Mouse (Mus musculus) embryonic stem cell, embryonic (primary cell): Measurements from ENCODE around the gene Ak2.

Source experiments
- CTCF ChIA-PET, 4 experiments: fragments of 300-600 bp in 2 of 4; fragments of 350-600 bp in 2 of 4; sonication (Branson Sonifier 250); formaldehyde crosslinking; loops; one replicate each; lab custom pipeline; 2022; ENCODE audit warnings: inconsistent platforms in 2 of 4; lab: Charles Lee
- POLR2A ChIA-PET, 4 experiments: fragments of 300-600 bp in 2 of 4; fragments of 350-600 bp in 2 of 4; sonication (Branson Sonifier 250); formaldehyde crosslinking; loops; one replicate each; lab custom pipeline; 2022; ENCODE audit warnings: antibody characterized with exemption in 4 of 4, inconsistent platforms in 1 of 4; lab: Charles Lee

Gene Ak2

DNA sequence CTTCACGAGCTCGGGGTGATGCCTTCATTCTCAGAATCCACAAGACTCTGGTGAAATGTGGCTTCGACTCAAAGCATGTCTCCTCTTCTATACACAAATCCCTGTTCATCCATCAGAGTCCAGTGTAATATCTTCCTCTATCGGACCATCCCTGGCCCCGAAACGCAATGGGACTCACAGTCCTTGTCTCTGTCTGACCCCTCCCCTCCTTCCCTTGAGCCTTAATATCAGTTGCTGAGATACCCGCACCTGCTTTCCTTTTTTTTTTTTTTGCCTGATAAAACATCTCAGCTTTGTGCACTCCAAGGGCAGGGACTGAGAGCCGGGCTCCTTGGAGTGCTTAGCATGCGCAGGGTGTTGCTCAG lies 28.9 kb upstream of the Ak2 start:
- CTCF ChIA-PET = interaction anchor here (0.5 to 1.8 kb wide), 9 partner anchors 8 to 251 kb away, joined by 3 to 7 read pairs (median 4); no protein-coding TSS in a partner anchor
- POLR2A ChIA-PET = interaction anchor here (0.5 to 9.9 kb wide), 64 partner anchors 8 to 1439 kb away, joined by 3 to 61 read pairs (median 4); partner anchors contain the start of genes Rnf19b (in 3 of the 4), Ak2 (in 1 of the 4), Bsdc1 (in 1 of the 4) and Csmd2 (in 1 of the 4)

DNA sequence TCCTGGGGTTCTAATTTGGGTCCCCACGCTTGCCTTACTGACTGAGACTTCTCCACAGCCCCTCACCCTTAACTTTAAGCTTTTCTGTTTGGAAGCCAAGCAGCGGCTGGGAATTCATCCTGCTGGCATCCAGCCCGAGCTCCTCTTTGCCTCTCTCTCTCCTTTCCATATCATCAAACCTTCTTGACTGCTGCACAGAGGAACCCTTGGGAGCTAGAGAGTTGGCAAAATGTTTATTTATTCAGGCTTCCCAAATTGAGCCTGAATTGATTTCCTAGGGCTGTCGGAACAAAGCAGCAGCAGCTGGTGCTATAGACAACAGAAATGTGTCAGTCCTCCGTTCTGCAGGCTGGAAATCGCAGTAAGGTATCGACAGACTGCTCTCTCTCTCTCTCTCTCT lies 25.0 kb upstream of the Ak2 start:
- POLR2A ChIA-PET = interaction anchor here in 3 of 4 experiments (0.5 to 9.9 kb wide), 13 partner anchors 8 to 503 kb away, joined by 3 to 61 read pairs (median 3); partner anchors contain the start of gene Rnf19b (in 3 of the 3)

DNA sequence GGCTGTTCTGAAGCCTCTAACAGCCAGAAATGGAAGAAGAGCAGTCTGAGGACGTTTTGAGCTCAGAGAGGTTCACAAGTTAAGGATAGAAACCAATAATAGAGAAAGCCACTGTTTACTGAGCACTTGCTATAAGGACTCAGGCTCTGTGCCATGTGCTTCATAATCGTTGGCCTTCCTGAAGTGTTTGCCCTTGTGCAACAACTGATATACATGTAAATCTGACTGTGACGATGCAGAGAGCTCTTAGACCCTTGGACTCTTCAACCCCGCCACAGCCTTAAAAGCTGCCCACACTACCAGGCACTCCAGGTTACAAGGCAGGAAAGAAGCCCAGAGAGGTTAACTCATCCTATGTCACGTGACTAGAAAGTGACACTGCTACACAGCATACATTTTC lies 22.7 kb upstream of the Ak2 start:
- CTCF ChIA-PET = interaction anchor here in 2 of 4 experiments (1.0 to 2.1 kb wide), 4 partner anchors 12 to 144 kb away, joined by 3 to 12 read pairs (median 3); no protein-coding TSS in a partner anchor
- POLR2A ChIA-PET = interaction anchor here in 3 of 4 experiments (1.0 to 9.9 kb wide), 21 partner anchors 8 to 143 kb away, joined by 3 to 61 read pairs (median 5); partner anchors contain the start of genes Rnf19b (in 3 of the 3) and Ak2 (in 2 of the 3)

More for the DNA sequence above, 25.0 kb upstream of the Ak2 start:
- CTCF ChIA-PET = interaction anchor here in 1 of 4 experiments (0.5 kb wide), 1 partner anchor 145 kb away, joined by 6 read pairs; no protein-coding TSS in a partner anchor

DNA sequence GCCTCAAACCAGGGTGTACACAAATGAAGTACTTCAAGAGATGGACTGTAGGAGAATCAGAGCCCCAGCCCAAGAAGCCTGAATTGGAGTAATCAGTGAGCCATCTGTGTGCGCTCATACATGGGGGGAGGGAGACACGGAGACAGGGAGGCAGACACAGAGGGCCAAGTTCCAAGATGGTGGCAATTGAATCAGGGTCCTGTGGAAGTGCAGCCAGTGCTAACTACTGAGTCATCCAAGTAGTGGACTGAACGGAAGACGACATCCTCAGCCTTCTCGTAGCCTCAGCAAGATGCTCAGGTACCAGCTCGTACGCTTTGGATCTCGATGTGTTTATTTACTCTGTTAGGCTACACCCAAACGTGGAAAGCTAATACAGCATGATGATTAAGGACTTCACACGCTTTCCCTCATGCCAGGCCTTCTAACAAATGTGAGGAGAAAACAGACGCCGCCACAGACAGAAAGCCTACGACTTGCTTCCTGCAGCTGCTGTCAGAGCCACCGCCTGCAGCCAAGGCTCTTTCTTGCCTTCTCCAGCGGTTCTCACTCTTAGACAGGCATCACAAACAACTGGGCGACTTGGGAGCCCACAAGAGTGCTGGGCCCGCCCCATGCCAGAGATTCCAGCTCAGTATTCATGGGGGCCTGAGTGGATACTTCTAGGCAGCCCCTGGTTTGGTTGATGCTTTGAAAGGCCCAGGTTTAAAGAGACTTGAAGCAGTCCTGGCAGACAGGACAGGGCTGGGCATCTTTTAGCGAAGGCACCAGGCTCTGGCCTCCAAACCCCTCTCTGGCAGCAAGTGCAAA lies 21.9 kb upstream of the Ak2 start:
- POLR2A ChIA-PET = interaction anchor here in 3 of 4 experiments (0.6 to 9.9 kb wide), 24 partner anchors 7 to 142 kb away, joined by 3 to 61 read pairs (median 4); partner anchors contain the start of genes Rnf19b (in 3 of the 3), Ak2 (in 2 of the 3) and Azin2 (in 1 of the 3)
- CTCF ChIA-PET = interaction anchor here in 2 of 4 experiments (1.0 to 2.1 kb wide), 8 partner anchors 13 to 259 kb away, joined by 3 to 17 read pairs (median 4); partner anchors contain the start of gene Ak2 (in 1 of the 2)

DNA sequence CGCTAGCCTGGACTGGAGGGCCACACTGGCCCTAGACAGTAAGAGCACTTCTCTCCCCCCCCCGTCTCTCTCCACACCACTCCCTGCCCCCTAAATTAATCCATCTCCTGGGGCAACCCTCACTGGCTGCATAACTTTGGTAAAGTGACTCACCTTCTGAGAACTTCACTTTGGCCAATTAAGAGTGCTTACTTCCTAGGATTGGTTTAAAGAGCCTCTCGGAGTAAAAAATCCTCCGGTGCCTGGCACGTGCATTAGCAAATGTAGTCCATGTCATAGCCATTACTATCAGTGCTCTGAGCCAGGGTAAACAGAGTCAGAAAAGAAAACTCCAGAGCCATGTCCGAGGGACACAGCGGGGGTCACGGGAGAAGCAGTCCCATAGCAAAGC lies 21.3 kb upstream of the Ak2 start:
- ChIA-PET POLR2A (interaction anchor here in 3 of 4 experiments (0.6 to 9.9 kb wide), 30 partner anchors 8 to 125 kb away, joined by 3 to 61 read pairs (median 5); partner anchors contain the start of genes Rnf19b (in 3 of the 3), Azin2 (in 2 of the 3) and Ak2 (in 1 of the 3)), CTCF (interaction anchor here (0.5 to 2.0 kb wide), 38 partner anchors 7 to 259 kb away, joined by 3 to 17 read pairs (median 3); partner anchors contain the start of genes Ak2 (in 2 of the 4) and Azin2 (in 1 of the 4))

DNA sequence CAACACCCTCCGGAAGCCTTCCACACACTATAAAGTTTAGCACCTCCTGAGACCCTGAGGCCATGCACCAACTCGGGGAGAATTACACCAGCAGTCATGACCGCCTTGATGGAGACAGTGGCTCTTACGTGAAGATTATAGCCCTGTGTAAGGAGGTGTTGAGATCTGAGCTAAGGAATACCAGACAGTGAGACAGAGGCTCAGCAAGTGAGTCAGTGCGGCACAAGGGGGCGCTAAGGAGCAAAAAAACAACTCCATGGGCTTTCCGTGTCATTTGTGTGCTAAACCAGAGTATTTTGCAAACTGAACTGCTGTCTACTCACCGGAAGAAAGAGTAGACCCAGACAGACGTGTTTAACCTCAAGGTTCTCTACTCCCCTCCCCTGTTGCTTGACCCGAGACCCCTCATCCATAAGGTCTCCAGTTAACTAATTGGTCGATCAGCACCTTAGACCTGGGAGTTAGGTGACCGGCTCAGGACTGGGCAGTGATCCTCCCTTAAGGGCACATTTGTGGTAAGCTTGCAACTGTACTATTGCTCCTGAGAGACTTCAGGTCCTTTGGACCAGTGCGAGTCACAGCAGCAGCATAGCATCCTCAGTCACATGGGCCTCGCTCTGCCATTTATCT lies 20.6 kb upstream of the Ak2 start:
- ChIA-PET CTCF (interaction anchor here (0.5 to 2.0 kb wide), 39 partner anchors 8 to 260 kb away, joined by 3 to 17 read pairs (median 3); partner anchors contain the start of genes Ak2 (in 2 of the 4) and Azin2 (in 1 of the 4)), POLR2A (interaction anchor here in 3 of 4 experiments (0.8 to 2.7 kb wide), 23 partner anchors 9 to 124 kb away, joined by 3 to 18 read pairs (median 6); partner anchors contain the start of genes Azin2 (in 2 of the 3), Rnf19b (in 2 of the 3) and Ak2 (in 1 of the 3))

DNA sequence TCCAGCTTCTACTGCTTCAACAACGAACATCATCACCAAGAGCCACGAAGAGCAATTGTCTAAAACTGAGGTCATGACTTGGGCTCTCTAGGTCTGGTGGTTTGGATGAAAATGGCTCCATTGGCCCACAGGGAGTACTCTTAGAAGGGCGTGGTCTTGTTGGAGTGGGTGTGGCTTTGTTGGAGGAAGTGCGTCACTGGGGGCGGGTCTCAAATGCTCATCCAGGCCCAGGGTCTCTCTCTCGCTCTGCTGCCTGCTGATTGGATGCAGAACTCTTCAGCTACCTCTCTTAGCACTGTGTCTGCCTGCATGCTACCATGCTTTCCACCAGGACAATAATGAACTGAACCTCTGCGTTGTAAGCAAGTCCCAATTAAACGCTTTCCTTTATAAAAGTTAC lies 17.1 kb upstream of the Ak2 start:
- CTCF ChIA-PET = interaction anchor here in 3 of 4 experiments (0.6 to 2.2 kb wide), 10 partner anchors 13 to 1789 kb away, joined by 3 to 6 read pairs (median 4); partner anchors contain the start of gene Ak2 (in 1 of the 3)
- POLR2A ChIA-PET = interaction anchor here in 3 of 4 experiments (0.5 to 15.5 kb wide), 26 partner anchors 10 to 413 kb away, joined by 3 to 286 read pairs (median 4); partner anchors contain the start of genes Rnf19b (in 3 of the 3), Ak2 (in 2 of the 3), Azin2 (in 1 of the 3) and S100pbp (in 1 of the 3)

DNA sequence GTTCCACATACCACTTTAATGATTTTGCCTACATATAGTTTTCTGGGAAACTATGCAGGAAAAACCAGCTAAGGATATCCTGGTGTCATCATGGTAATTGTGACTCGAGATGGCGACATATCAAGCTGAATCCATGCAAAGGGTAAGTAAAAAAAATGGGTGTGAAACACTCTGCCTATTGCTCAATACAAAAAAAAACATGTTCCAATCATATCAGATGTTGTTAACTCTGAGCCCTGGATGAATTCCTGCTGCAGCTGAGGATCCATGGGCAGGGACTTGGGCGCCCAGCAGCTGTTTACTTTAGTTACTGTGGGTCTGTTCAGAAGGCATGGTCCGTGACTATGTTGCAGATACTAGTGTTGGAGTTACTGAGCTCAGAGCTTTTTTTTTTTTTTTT lies 15.2 kb upstream of the Ak2 start:
- ChIA-PET CTCF (interaction anchor here in 3 of 4 experiments (0.6 to 0.8 kb wide), 4 partner anchors 22 to 634 kb away, joined by 3 to 18 read pairs (median 6); no protein-coding TSS in a partner anchor), POLR2A (interaction anchor here (0.5 to 15.5 kb wide), 18 partner anchors 11 to 719 kb away, joined by 3 to 286 read pairs (median 4); partner anchors contain the start of genes Rnf19b (in 3 of the 4), Azin2 (in 2 of the 4) and Ak2 (in 1 of the 4))

DNA sequence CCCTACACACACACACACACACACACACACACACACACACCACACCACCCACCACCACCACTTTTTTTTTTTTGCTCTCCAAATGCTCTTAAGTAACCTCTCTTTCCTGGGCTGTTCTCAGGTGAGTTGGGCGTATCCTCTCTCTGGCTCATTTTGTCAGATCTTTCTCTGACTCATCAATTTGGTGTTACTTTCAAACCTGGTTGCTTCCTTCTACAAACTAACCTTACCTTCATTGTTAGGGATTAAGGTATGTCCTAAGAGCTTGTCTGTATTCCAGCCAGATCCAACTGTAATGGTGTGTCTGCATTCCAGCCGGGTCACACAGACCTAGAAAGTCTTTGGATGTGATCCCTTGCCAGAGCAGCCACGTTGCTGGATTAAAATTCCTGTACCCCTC lies 14.5 kb upstream of the Ak2 start:
- POLR2A ChIA-PET = interaction anchor here (0.7 to 15.5 kb wide), 16 partner anchors 8 to 102 kb away, joined by 3 to 286 read pairs (median 4); partner anchors contain the start of genes Rnf19b (in 2 of the 4), Ak2 (in 1 of the 4) and Azin2 (in 1 of the 4)

DNA sequence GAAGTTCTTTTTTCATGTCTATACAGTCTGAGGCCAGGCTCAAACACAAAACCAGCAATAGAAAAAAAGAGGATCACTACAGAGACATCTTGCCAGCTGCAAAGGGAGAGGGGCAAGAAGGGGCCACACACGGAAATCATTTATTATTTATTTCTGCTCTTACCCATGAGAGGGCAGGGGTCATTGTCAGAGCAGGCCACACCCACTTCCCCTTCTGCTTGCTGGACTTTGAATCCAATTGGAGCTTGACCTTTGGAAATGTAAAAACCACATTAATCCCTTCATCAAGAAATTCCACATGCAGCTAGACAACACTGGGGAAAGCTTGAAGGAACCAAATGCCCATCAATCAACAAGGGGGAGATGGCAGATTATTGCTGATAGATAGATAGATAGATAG lies 13.1 kb upstream of the Ak2 start:
- CTCF ChIA-PET = interaction anchor here in 1 of 4 experiments (0.6 kb wide), 1 partner anchor 447 kb away, joined by 3 read pairs; no protein-coding TSS in a partner anchor

More for the DNA sequence above, 14.5 kb upstream of the Ak2 start:
- CTCF ChIA-PET = interaction anchor here in 3 of 4 experiments (0.7 to 0.8 kb wide), 3 partner anchors 14 to 295 kb away, joined by 3 to 18 read pairs (median 3); no protein-coding TSS in a partner anchor

DNA sequence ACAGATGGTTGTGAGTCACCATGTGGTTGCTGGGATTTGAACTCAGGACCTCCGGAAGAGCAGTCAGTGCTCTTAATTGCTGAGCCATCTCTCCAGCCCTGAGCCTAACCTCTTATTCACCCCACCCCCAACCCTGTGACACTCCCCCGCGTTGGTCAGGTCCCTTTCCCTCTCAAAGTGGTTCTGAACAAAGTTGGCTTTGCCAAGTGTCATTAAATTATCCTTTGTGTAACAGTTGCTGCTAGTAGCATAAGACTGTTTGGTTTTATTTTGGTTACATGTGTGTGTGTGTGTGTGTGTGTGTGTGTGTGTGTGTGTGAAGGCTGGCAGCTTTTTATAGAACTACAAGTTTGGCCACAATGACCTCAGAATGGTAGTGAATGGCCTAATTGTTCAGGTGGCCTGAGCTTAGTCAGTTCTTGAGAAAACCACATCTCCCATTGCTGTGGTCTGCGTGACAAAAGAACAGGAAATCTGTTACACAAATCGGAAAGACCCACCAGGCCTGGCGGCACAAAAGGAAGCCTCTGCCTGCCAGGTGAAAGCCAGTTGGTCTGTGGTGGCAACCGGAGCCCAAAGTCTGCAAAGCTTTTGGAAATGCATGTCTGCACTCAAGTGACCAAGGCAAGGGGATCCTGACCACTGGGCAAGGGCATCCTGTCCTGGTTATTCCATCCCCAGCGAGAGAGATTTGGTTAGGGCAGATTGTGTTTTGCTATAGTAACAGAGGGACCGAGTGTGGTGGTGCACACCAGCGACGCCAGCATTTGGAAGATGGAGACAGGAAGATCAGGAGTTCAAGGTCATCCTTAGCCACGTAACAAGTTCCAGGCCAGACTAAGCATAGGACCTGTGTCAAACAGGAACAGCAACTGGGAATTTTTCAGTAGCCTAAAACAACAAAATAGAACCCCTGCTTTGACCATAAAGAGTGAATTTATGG lies 10.6 kb upstream of the Ak2 start:
- ChIA-PET CTCF (interaction anchor here in 3 of 4 experiments (0.6 to 2.2 kb wide), 5 partner anchors 10 to 232 kb away, joined by 3 to 7 read pairs (median 5); no protein-coding TSS in a partner anchor), POLR2A (interaction anchor here in 3 of 4 experiments (0.6 to 15.5 kb wide), 22 partner anchors 8 to 818 kb away, joined by 3 to 286 read pairs (median 4); partner anchors contain the start of genes Rnf19b (in 3 of the 3), Ak2 (in 2 of the 3) and Azin2 (in 1 of the 3))

More for the DNA sequence above, 13.1 kb upstream of the Ak2 start:
- POLR2A ChIA-PET = interaction anchor here in 3 of 4 experiments (1.0 to 15.5 kb wide), 4 partner anchors 15 to 80 kb away, joined by 4 to 286 read pairs (median 52); partner anchors contain the start of genes Rnf19b (in 3 of the 3) and Ak2 (in 1 of the 3)

DNA sequence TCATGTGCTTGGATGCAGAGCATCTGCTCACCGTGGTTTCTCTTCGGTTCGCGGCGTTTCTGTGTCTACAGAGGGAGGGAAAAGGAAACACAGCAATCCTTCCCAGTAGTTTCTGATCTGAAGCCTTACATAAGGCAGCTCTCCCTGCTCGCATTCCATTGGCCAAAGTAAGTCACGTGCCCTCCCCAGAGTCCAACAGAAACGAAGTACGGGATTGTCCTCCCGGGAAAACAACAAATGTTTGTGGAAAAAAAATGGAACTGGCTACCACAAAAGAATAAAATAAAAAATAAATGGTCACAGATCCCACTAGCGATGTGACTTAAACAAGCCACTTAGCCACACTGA lies 10.0 kb upstream of the Ak2 start:
- ChIA-PET CTCF (interaction anchor here in 1 of 4 experiments (2.0 to 2.2 kb wide), 2 partner anchors 11 to 131 kb away, joined by 5 to 6 read pairs; no protein-coding TSS in a partner anchor), POLR2A (interaction anchor here in 3 of 4 experiments (0.6 to 15.5 kb wide), 19 partner anchors 7 to 249 kb away, joined by 3 to 286 read pairs (median 5); partner anchors contain the start of genes Rnf19b (in 3 of the 3), Ak2 (in 2 of the 3) and Azin2 (in 1 of the 3))

DNA sequence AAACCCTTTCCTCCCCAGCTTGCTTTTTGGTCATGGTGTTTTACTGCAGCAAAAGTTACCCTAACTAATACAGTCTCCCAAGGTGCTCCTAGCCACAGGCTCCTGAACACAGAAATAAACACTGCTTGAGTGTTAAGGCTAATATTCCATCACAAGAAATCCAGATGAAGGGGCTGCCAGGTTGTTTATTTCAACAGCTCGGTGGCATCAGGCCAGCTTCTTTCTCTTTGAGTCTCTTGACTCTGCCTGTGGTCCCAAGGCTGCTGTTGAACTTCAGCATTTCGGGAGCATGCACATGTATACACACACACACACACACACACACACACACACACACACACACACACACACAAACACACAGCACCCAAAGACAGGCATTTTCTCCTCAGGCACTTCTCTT lies 8.6 kb upstream of the Ak2 start:
- POLR2A ChIA-PET = interaction anchor here (0.7 to 15.5 kb wide), 15 partner anchors 10 to 1750 kb away, joined by 3 to 286 read pairs (median 4); partner anchors contain the start of genes Ak2 (in 2 of the 4), Rnf19b (in 2 of the 4) and Tmem54 (in 1 of the 4)
- CTCF ChIA-PET = interaction anchor here in 2 of 4 experiments (0.6 to 0.7 kb wide), 3 partner anchors 13 to 186 kb away, joined by 3 to 4 read pairs (median 3); no protein-coding TSS in a partner anchor

DNA sequence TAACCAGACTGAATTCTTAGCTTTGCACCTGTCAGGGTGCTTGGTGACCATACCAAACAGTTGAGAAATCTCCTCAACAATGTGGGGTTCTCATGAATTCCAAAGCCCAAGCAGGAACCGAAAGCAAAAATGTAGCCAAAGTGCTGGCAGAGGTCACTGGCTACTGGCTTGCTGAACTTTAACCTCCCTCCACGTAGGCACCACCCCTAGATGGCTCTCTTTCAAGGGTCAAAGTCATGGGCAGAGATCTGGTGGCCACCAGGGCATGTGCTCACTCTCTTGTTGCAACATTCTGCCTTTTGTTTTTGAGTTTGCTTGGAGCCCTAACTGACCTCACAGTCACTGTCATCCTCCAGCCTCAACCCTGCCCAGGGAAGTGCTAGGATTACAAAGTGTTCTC lies 8.1 kb upstream of the Ak2 start:
- POLR2A ChIA-PET = interaction anchor here in 2 of 4 experiments (0.7 to 15.5 kb wide), 6 partner anchors 10 to 1750 kb away, joined by 3 to 286 read pairs (median 20); partner anchors contain the start of genes Ak2 (in 2 of the 2) and Rnf19b (in 1 of the 2)

DNA sequence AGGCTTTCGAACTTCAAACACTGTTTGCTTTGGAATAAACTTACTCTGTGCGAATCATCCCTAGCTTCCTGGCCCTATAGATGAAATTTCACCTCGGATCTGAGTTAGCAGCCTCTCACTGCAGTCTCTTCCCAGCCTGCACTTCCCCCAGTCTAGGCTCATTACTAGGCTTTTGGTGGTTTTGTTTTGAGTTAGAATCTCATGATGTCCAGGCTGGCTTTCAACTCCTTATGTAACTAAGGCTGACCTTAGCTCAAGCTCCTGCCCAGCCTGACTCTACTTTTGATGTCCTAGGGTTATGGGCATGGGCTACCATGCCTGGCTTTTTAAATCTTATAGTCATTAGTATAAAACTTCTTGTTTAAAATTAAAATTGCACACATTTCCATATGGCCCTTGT lies 7.2 kb upstream of the Ak2 start:
- CTCF ChIA-PET = interaction anchor here in 2 of 4 experiments (0.6 to 0.7 kb wide), 3 partner anchors 11 to 433 kb away, joined by 3 to 5 read pairs (median 3); no protein-coding TSS in a partner anchor

More for the DNA sequence above, 8.1 kb upstream of the Ak2 start:
- CTCF ChIA-PET = no interaction called here

More for the DNA sequence above, 7.2 kb upstream of the Ak2 start:
- POLR2A ChIA-PET = interaction anchor here in 2 of 4 experiments (1.3 to 15.5 kb wide), 5 partner anchors 9 to 73 kb away, joined by 6 to 286 read pairs (median 54); partner anchors contain the start of genes Ak2 (in 2 of the 2) and Rnf19b (in 2 of the 2)
